Mouse (Mus musculus) cortical plate, adult 2 months (tissue): Measurements from ENCODE around the gene Pax1.

Source experiments
- CTCF ChIP-seq: fragments of 200-500 bp; IDR thresholded peaks from 2 replicates; pipeline ENCODE4 v1.5.1; 2011; ENCODE audit warnings: mild to moderate bottlenecking, control low read depth, low read length; ENCODE audit not compliant: insufficient read depth; ENCODE audit errors: extremely low read depth
- POLR2A ChIP-seq: fragments of 200-500 bp; IDR thresholded peaks from 2 replicates; pipeline ENCODE4 v1.6.1; 2011; ENCODE audit warnings: mild to moderate bottlenecking, low read length, control low read depth; ENCODE audit not compliant: insufficient read depth; ENCODE audit errors: extremely low read depth

DNA sequence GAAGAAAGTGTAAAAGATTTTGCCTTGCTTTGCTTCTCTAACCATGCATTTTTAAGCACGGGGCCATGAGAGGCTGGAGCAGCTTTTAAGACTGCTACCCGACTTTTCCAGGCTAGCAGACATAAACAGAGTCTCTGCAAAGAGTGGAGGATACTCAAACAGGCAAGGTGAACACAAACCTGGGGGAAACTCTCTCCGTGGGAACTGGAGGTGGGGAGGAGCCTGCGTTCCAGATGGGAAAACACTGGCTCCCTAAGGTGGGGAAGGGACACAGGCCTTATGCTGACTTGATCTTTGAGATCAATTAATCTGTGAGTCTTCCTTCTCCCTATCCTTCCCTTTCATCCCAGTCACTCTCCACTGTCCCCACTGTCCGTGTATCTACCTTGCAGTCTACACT is 869 bp upstream of the Pax1 start:
- TF ChIP-seq CTCF = no peak
- no peak for TF ChIP-seq POLR2A
